Mouse (Mus musculus) mature B cell (primary cell): ENCODE results near the gene Kynu.

Experiments
- in situ Hi-C: fragments of 300-500 bp; cut with MboI; formaldehyde crosslinking; loops from 2 replicates; pipeline ENCODE4 v1.14.3; 2019

Kynu gene

GRCm38 (mm10) chr2:43555062-43555888, at the start of gene Kynu:
TSS of gene Kynu (plus strand) at chr2:43555329.
- in situ Hi-C loops: no loop called here

GRCm38 (mm10) chr2:43506182-43506581, 48.9 kb upstream of the Kynu start:
- in situ Hi-C loops: no loop called here

DNA sequence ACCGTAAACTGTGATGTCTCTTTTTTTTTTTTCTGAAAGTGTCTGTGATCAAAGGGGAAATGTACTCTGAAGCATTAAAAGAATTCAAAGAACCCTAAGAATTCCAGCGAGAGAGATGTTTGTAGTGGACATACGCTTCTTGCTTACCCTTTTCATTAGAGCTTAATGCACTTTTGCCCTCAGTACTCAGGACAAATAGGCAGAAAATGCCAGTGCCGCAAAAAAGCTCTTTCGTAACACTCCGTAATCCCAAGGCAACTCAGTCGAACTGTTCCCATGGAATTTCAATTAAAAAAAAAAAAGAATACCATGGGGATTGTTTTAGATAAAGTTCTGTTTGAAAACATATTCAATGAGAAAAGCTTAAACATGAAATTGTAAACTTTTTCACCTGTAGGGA, 41.3 kb upstream of the Kynu start:
- in situ Hi-C loops: no loop called here

DNA sequence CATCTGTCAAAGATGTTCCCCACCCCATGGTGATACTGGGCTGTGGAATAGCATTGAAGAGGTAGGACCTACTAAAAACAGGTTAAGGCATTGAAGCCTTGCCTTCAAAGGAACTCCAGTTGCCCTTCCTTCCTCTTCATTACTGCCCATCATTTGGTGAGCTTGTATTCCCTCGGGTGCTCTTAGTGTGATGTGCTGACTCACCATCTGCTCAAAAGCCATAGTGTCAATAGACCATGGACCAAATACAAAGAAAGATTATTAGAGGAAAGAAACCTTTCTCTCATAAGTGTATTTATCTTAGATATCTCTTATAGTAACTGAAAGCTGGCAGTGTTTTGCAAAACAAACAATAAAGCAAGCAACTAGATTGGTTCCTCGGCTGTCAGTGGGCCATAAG, 20.7 kb upstream of the Kynu start:
- in situ Hi-C loops: no loop called here

DNA sequence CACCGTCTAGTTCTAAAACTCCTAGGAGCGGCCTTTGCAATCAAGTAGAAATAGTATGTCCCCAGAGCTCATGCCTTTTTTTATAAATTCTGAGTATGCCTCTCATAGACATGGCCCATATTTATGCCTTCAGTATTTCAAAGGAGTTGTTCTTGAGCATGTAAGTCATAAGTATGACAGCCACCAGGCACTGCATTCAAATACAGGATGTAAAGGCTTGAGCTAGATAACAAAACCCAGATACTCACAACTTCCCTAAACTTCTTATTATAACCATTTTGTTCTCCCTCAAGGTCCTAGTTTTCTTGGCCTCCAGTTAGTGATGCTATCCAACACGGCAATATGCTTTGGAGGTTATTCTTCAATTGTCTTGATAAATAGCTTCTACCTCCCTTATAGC, 12.5 kb upstream of the Kynu start:
- in situ Hi-C loops: no loop called here

- in situ Hi-C loops: no loop called here
Observed at GRCm38 (mm10) chr2:43545665-43546064, 9.5 kb upstream of the Kynu start.

GRCm38 (mm10) chr2:43546448-43546847, 8.7 kb upstream of the Kynu start:
- in situ Hi-C loops: no loop called here

DNA sequence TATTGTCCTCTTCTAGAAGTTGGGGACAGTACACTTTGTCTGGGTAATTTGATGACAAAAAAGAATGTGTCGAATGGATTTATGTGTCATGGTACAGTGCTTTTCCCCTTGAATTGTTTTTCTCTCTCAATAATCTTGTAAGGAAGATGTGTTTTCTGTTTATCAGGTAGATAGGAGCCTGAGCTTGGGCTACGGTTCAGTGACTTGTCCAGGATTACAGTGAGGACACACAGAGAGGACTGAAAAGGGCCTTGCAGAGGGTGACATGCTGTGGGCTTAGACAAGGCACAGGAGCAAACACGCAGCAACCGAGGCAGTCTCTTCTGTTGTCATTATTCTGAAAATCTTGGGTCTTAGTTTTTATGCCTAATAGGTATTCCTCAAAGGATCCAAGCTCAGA, 913 bp upstream of the Kynu start:
- in situ Hi-C loops: no loop called here

DNA sequence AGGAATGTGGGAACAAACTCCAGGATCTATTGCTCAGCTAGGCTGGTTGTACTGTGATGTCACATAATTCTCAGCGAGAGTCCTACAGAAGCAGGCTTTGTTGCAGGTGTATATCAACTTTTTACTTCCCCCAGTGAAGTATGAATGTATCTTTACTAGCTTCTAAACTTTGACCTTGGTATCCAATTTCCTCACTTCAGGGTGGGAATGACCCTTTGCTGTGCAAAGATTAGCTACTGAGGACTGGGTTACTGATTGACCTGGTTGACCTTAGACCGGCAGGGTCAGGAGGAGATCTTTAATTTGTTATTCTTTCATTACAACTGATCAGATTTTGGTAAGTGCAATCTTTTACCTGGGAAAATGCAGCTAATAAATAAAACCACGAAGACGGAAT, 758 bp downstream of the Kynu start:
- in situ Hi-C loops: no loop called here

- in situ Hi-C loops: no loop called here
Observed at GRCm38 (mm10) chr2:43556985-43557384, 1.9 kb downstream of the Kynu start.

DNA sequence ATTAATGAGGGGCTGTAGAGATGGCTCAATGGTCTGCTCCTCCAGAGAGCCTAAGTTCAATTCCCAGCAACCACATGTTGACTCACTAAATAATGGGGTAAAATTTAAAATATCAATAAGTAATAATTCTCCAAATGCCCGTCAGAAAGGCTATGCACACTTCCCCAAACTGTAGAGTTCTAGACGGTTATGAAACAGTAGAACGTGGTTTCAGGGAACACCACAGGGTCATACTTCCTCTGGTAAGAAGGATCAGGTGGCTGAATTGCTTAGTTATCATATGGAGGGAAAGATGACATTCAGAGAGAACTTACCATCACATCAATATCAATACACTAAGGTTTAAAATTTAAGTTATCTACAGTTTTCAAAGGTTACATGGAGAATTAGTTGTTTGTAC, 6.1 kb downstream of the Kynu start:
- in situ Hi-C loops: no loop called here

DNA sequence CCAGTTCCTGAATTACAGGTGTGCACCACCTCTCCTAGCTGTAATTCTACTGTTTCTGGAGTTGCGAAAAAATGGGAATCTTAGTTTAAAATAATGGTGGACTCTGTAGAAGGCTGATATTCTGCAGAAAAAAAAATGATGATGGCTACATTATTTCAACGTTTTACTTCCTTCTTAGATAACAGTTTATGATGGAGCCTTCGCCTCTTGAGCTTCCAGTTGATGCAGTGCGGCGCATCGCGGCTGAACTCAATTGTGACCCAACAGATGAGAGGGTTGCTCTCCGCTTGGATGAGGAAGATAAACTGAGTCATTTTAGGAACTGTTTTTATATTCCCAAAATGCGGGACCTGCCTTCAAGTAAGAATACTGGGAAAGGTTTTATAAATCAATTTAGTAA, 7.7 kb downstream of the Kynu start:
- in situ Hi-C loops: no loop called here

DNA sequence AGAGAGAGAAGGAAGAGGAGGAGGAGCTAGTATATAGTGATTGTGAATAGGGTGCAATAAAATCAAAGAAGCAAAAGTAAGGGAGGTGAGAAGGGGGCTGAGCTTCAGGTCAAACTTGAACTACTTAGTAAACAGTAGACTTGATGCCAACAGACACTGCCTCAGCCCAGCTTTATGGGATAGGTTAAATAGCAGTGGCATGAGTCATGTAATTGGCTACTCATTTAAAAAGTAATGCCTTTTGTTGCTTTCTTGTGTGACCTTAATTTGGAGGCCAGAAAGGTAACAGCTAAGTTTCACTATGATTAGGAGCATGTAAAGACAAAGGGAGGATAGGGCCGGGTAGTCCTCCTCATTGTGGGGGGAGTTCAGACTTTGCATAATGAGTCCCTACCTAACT, 13.3 kb downstream of the Kynu start:
- in situ Hi-C loops: no loop called here

DNA sequence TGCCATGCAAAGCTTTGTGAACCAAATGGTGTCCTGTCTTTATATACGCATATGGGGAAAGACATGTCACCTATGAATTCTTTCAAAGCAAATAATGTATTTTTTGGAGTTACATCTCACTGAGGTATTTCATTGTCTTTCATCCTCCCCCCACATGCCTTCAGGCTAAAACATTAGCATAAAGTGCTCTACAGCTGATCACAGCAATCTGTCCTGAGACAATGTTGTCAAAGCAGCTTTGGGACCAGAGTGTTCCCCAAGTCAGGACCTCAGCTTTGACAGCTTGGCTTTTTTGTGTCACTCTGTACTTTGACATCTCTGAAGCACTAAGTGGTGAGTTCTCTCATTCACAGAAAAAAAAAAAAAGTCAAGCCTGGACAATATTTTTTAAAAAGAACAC, 18.4 kb downstream of the Kynu start:
- in situ Hi-C loops: no loop called here

DNA sequence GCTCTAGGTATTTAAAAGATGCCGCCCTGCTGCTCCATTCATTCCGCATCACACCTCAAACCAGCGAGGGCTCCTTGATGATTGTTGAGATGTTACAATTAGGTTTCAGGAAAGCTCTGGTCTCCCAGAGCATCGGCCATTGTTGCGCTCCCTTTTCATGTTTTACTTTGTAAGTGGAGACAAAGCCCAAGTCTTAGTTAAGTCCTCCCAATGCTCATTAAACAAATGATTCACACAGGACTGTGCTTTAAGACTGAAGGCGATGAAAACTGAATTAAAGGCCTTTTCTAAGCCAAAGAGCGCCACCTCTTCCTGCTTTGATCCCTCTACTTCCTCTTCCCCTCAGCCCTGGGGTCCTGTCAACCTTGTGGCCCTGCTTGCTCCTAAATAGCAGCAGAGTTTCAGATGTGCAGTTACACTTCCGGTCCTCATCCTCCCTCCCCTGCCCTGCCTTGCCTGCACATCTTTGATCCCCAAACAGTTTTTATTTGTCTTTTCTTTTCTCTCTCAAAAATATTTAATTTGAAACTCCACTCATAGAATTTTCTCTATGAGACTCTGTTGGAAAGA, 28.2 kb downstream of the Kynu start:
- in situ Hi-C loops: no loop called here

DNA sequence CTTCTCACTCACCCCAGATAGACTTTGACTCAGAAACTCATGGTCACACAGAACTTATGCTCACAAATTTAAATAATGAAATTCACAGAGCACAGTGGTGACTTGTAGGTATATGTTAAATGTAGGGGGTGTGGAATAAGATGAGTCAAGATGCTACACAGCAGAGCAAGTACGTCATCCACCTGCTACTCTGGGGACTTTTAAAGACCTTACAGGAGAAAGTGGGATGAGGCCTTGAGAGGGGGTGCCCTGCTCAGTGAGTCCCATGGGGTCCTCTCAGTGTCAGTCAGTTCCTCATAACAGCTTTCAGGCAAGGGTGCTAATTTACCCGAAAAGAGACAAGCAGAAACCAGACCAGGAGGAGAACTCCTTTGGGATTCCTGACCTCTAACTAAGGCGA, 30.4 kb downstream of the Kynu start:
- in situ Hi-C loops: no loop called here

DNA sequence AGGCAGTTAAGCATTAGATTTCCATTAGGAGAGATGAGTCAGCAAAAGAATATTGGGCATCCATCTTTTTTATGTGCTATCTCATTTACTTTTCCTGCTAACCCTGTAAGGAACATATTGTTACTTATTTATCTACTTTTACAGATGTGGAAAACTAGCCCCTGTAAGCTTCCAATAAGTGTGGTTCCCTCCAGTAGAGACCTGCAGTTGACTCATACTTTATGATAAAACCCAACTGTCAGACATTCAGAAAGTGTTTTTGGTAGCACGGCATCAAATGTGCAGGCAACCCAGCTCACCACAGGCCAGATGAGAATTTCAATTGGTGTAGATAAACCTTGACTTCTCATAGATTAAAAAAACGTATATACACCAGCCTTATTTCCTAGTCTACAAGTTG, 32.7 kb downstream of the Kynu start:
- in situ Hi-C loops: no loop called here

DNA sequence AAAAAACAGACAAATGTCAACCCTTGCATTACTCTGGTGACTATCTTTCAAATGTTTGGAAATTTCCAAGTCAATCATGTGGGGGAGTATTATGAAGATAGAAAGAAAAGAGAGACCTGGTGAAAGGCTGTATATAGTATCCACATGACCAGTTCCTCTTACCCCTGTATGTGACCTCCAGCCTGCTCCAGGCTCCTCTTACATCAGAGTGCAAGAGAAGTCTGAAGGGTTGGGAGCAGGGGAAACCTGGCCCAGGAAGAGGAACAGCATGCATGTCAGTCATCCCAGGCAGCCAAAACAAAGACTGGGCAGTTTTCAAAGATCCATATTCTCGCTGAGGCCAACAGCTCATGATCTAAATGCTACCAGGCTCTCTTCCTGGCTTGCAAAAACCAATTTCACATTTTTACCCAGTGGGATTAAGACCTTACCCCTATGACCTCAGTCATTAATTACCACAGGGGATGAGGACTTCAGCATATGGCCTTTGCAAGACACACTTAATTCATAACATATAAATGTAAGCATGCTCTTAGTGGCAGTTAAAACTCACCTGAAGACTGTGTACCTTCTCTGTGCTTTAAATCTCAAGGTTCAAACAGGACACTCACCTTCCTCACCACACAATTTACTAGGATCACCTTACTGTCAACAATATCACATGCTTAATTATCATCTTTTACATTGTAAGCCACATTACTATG, 37.0 kb downstream of the Kynu start:
- in situ Hi-C loops: no loop called here

DNA sequence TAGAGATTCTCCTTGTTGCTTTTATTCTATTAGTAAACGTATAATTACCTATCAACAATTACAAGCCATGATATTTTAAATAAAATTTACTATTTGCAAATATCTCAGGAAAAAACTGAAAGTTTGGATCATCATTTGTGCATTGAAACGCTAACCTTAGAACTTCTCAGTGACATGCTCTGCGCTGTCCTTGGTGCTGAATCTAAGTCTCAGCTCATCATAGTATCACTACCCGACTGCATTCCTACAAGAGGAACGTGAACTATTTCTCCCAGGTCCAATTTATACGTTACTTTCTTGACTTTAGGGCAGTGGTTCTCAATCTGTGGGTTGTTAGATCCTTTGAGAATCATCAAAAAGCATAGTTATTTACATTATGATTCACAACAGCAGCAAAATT, 58.4 kb downstream of the Kynu start:
- in situ Hi-C loops: no loop called here

DNA sequence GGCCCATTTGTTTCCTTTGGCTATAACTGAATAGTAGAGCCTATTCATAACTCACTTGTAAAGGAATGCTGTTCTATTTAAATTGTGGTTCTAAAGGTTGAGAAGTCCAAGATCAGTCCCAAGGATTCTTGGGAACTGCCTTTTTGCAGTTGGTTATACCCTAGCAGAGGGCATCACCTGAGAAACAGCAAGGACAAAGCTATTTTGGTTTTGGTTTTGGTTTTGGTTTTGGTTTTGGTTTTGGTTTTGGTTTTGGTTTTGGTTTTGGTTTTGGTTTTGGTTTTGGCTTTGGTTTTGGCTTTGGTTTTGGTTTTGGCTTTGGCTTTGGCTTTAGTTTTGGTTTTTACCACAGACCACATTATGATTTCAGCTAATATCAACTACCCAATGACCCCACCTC, 66.0 kb downstream of the Kynu start:
- in situ Hi-C loops: no loop called here

DNA sequence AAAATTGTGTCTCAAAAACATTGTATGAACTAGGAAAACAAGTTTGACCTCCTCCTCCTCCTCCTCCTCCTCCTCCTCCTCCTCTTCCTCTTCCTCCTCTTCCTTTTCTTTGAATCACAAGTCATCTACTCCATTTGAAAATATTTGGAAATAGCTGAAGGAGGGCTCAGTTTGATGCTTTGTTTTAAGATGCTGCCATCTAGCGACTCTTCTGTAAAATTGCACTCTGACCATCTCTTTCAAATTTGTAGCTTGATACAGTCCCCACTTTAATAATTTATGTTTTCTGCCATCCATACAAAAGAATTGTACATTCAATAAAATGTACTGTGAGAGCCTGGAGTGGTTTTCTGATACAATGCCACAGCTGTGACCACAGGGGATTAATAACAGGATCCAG, 67.7 kb downstream of the Kynu start:
- in situ Hi-C loops: no loop called here

DNA sequence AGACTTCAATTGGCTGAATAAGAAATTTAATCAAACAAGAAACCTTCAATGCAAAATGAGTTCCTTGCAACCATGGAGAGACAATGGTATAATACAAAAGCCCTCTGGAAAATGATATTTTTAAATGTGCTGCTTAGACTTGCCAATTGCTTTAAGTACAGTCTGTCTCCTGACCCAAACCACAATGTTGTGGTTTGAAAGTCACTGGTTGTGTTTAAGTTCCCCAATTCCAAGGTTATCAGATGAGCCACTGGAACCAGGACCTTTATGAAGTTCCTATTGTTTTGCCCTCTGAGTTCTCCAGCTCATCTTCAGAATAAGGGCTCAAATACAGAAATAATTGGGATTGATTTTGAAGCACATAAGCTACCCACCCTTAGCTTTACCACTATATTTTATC, 76.7 kb downstream of the Kynu start:
- in situ Hi-C loops: no loop called here

DNA sequence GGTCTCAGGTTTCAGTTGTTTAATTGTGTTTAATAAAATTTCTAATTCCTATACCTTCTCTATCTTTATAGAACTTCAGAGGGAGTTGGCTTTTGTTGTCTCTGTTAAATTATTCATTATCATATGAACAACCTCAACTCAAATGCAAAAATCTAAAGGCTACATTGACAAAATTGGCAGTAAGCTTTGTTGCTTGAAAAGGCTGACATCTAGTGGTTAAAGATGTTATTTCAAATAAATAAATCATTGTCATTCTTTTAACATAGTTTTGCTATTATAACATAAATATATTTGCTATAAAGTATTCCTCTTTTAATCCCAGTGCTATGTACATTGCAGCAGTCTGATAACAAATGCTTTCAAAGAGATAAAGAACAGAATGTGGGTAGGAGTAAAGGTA, 81.4 kb downstream of the Kynu start:
- in situ Hi-C loops: no loop called here
